Mouse (Mus musculus) heart, embryonic 12.5 days (tissue): ENCODE results near the gene Cyth1. TPM values are rescaled to one million over a fixed set of nuclear protein-coding genes. Genes with fewer than 3 reads are reported as not detected.

Experiments used
- ATAC-seq: fragments of 200-750 bp; cut with Nextera tagmentation; 2 replicates; pipeline ENCODE4 v1.8.0; 2017; ENCODE audit warnings: moderate TSS enrichment, moderate library complexity; ENCODE audit not compliant: insufficient number of reproducible peaks, low FRiP score
- H3K27ac ChIP-seq: fragments of 300-500 bp; sonication (generic); 2 replicates; pipeline ENCODE4 v1.5.1; 2016; ENCODE audit warnings: mild to moderate bottlenecking, moderate library complexity; ENCODE audit not compliant: poor library complexity, severe bottlenecking
- H3K27me3 ChIP-seq: fragments of 300-500 bp; sonication (generic); replicated peaks from 2 replicates; pipeline ENCODE4 v1.6.1; 2016; ENCODE audit warnings: mild to moderate bottlenecking, moderate library complexity
- H3K36me3 ChIP-seq: fragments of 300-500 bp; sonication (generic); 2 replicates; pipeline ENCODE4 v1.6.1; 2016; ENCODE audit warnings: mild to moderate bottlenecking, moderate library complexity
- H3K4me1 ChIP-seq: fragments of 300-500 bp; sonication (generic); replicated peaks from 2 replicates; pipeline ENCODE4 v1.6.1; 2016; ENCODE audit warnings: mild to moderate bottlenecking
- H3K4me2 ChIP-seq: fragments of 300-500 bp; sonication (generic); 2 replicates; pipeline ENCODE4 v1.6.1; 2016; ENCODE audit warnings: mild to moderate bottlenecking, moderate library complexity
- H3K4me3 ChIP-seq: fragments of 300-500 bp; sonication (generic); 2 replicates; pipeline ENCODE4 v1.5.1; 2016; ENCODE audit warnings: mild to moderate bottlenecking
- H3K9ac ChIP-seq: fragments of 300-500 bp; sonication (generic); 2 replicates; pipeline ENCODE4 v1.6.1; 2016; ENCODE audit warnings: mild to moderate bottlenecking, moderate library complexity
- H3K9me3 ChIP-seq: fragments of 300-500 bp; sonication (generic); replicated peaks from 2 replicates; pipeline ENCODE4 v1.6.1; 2016; ENCODE audit warnings: mild to moderate bottlenecking, moderate library complexity
- WGBS: fragments of 180-500 bp; shearing (Covaris S2); methylation state at CpG from one replicate; pipeline ENCODE4 v1.1.7; 2016; 5-methylcytosine and 5-hydroxymethylcytosine counted together
- polyA plus RNA-seq: library from polyadenylated mRNA; unstranded; fragments of >200 nt; fragmentation: Nextera tagmentation; extraction: Ambion mirVana; gene quantifications from 2 replicates; pipeline ENCODE4 v1.2.1, GENCODE M21; 2016

Cyth1 gene
- polyA plus RNA-seq, 1 experiment from 2014 or later: 21.1 TPM

- Histone ChIP-seq H3K27me3 (no peaks in the 10 kb centered on the region), H3K4me2 (no peak overlapping the region), H3K27ac (no peak overlapping the region), H3K9ac (no peak overlapping the region), H3K4me1 (peaks cover 52% of the 10 kb centered on the region), H3K9me3 (no peaks in the 10 kb centered on the region), H3K36me3 (peaks cover 74% of the 10 kb centered on the region), H3K4me3 (no peak overlapping the region)
- no peak for ATAC-seq
- 83% methylated on average over 5 of the region's 5 CpGs for WGBS
Measured at GRCm38 (mm10) chr11:118166626-118167025, 81.8 kb downstream of the Cyth1 start.

GRCm38 (mm10) chr11:118165681-118166080 is 82.7 kb downstream of the Cyth1 start:
- ATAC-seq: no peak
- peaks cover 58% of the 10 kb centered on the region for H3K4me1 ChIP-seq

DNA sequence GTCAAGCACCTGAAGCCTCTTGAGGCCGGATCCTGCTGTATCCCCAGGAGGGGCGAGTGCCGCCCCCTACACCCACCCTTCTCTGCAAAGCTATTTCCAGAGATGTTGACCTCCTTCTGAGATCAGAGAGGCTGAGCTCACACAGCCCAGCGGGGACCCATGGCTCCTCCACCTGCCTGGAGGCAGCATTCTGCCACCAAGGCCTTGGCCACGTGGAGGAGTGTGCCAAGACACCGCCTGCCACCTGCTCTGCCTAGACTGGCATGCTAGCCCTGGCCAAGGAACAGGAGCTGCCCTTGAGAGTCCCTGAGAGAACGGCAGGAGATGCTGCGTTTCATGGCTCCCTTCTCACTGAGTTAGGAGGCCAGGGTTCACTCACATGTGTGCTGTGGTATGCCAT is 83.8 kb downstream of the Cyth1 start:
- no peak overlapping the region for H3K27ac ChIP-seq
- H3K4me3 ChIP-seq: no peak overlapping the region
- H3K9ac ChIP-seq: peak overlapping the region; percentile 48
- WGBS: 70% methylated on average over 8 of the region's 8 CpGs
- H3K9me3 ChIP-seq: no peaks in the 10 kb centered on the region
- H3K4me2 ChIP-seq: no peak overlapping the region
- no peak for ATAC-seq
- H3K36me3 ChIP-seq: peaks cover 64% of the 10 kb centered on the region
- H3K27me3 ChIP-seq: no peaks in the 10 kb centered on the region
- peaks cover 70% of the 10 kb centered on the region for H3K4me1 ChIP-seq

More at GRCm38 (mm10) chr11:118165681-118166080, 82.7 kb downstream of the Cyth1 start:
- peak overlapping the region; percentile 48; the same call in 1 of the 2 replicates for H3K9ac ChIP-seq
- WGBS: 49% methylated on average over 11 of the region's 11 CpGs
- H3K4me3 ChIP-seq: no peak overlapping the region
- no peak overlapping the region for H3K4me2 ChIP-seq
- peak overlapping the region; percentile 32; the same call in 1 of the 2 replicates for H3K27ac ChIP-seq
- no peaks in the 10 kb centered on the region for H3K9me3 ChIP-seq
- H3K27me3 ChIP-seq: no peaks in the 10 kb centered on the region
- H3K36me3 ChIP-seq: peaks cover 72% of the 10 kb centered on the region

GRCm38 (mm10) chr11:118162245-118162644 is 86.1 kb downstream of the Cyth1 start:
- peaks cover 42% of the 10 kb centered on the region for H3K36me3 ChIP-seq
- H3K27me3 ChIP-seq: no peaks in the 10 kb centered on the region
- H3K4me3 ChIP-seq: no peak overlapping the region
- 43% methylated on average over 10 of the region's 10 CpGs for WGBS
- ATAC-seq: no peak
- H3K4me1 ChIP-seq: peaks cover 69% of the 10 kb centered on the region
- no peak overlapping the region for H3K9ac ChIP-seq
- peak overlapping the region; percentile 86; the same call in 1 of the 2 replicates for H3K27ac ChIP-seq
- H3K4me2 ChIP-seq: no peak overlapping the region
- H3K9me3 ChIP-seq: no peaks in the 10 kb centered on the region

GRCm38 (mm10) chr11:118161240-118161639 is 87.2 kb downstream of the Cyth1 start:
- ATAC-seq: 0 out of 2 replicates have a peak, but pooled peaks have one; percentile 39
- Histone ChIP-seq H3K36me3 (peaks cover 32% of the 10 kb centered on the region), H3K9me3 (peaks cover under 1% of the 10 kb centered on the region; the same call in 1 of the 2 replicates), H3K27me3 (no peaks in the 10 kb centered on the region), H3K4me2 (no peak overlapping the region), H3K9ac (peak overlapping the region; percentile 55), H3K4me1 (peaks cover 62% of the 10 kb centered on the region), H3K4me3 (no peak overlapping the region), H3K27ac (peak overlapping the region; percentile 86)
- 55% methylated on average over 6 of the region's 6 CpGs for WGBS

DNA sequence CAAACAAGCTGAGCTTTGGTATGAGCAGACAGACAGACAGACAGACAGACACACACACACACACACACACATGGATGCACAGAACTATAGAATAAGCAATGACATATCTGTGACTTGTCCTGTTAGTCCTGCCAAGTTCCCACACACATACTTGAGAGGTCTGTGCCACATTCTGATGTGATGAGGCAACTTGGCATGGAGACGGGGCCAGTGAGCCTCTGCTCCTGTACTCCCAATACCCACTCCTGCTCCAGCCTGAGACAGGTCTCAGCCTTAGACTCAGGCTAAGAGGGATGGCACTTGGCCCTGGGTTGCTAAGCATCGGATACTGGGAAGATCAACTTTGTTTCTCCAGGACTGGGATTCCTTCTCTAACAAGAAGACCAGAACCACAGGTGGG is 87.6 kb downstream of the Cyth1 start:
- ATAC-seq: 0 out of 2 replicates have a peak, but pooled peaks have one; percentile 57
- peaks cover 57% of the 10 kb centered on the region for H3K4me1 ChIP-seq
- peak overlapping the region; percentile 86 for H3K27ac ChIP-seq

DNA sequence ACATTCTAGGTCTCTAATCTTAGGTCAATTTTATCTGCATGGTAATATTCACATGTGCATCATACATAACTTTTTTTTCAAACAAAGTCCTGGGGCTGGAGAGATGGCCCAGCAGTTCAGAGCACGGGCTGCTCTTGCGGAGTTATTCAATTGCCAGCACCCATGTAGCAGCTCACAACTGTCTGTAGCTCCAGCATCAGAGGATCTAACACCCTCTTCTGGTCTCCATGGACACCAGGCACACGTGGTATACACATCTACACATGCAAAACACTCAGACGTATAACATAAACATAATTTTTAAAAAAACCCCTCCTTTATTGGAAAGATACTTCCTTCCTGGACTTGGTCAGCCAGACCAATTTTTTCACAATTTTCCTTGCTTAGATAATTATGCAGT is 89.6 kb downstream of the Cyth1 start:
- H3K27ac ChIP-seq: no peak overlapping the region
- H3K27me3 ChIP-seq: no peaks in the 10 kb centered on the region
- 68% methylated on average over 4 of the region's 4 CpGs for WGBS
- H3K4me2 ChIP-seq: no peak overlapping the region
- H3K36me3 ChIP-seq: peaks cover 10% of the 10 kb centered on the region
- H3K4me3 ChIP-seq: no peak overlapping the region
- peaks cover 5% of the 10 kb centered on the region; the same call in 1 of the 2 replicates for H3K9me3 ChIP-seq
- H3K4me1 ChIP-seq: peaks cover 47% of the 10 kb centered on the region
- H3K9ac ChIP-seq: no peak overlapping the region
- no peak for ATAC-seq

More for the DNA sequence above, 87.6 kb downstream of the Cyth1 start:
- Histone ChIP-seq H3K4me2 (no peak overlapping the region), H3K27me3 (no peaks in the 10 kb centered on the region), H3K9me3 (peaks cover 5% of the 10 kb centered on the region; the same call in 1 of the 2 replicates), H3K9ac (peak overlapping the region; percentile 55), H3K4me3 (no peak overlapping the region), H3K36me3 (peaks cover 28% of the 10 kb centered on the region)
- 51% methylated on average over 2 of the region's 2 CpGs for WGBS

DNA sequence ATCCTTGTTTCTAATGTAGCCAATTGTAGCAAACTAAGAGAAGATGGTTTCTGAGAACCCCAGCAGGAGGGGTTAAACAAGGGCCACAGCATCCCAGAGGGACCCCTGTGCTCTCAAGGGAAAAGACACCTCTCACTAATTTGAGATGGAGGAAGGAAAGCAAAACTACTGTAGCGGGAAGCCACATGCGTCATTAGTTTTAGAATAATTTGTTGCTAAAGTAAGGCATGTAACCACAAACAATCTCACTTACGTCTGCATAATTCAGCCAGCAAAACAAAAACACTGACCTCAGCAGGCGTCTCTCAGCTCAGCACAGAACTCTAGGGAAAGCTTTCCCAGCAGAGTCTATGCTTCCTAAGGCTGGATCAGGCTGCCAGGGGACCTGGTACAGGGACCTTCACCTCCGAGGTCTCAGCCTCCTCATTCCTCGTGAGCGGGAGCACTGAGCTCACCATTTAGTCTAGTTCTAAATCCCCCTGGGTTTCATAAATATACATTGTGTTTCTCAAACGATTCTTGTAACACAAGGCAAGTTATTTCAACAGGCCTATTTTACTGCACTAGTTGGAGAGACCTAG is 91.8 kb downstream of the Cyth1 start:
- Histone ChIP-seq H3K27me3 (no peaks in the 10 kb centered on the region), H3K4me3 (no peak overlapping the region), H3K4me1 (peaks cover 49% of the 10 kb centered on the region), H3K27ac (no peak overlapping the region), H3K9ac (no peak overlapping the region), H3K4me2 (no peak overlapping the region), H3K36me3 (no peaks in the 10 kb centered on the region), H3K9me3 (peaks cover 7% of the 10 kb centered on the region; the same call in 1 of the 2 replicates)
- ATAC-seq: no peak
- WGBS: 76% methylated on average over 8 of the region's 8 CpGs

DNA sequence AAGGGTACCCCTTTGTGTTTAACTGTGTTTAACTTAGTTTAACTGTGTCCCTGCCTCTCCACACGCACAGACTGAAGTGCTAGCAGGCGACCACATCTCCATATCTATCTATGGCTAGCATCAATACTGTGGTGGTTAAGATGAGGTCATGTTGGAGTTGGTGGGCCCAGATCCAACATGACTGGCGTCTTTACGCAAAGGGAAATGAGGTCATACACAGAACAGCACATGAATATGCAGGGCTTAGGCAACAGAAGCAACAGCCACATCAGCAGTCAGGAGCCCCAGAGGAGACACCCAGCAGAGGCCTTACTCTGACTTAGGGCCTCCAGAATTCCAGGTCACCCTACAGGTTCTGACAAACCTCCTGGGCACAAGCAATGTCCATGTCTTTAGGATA is 95.4 kb downstream of the Cyth1 start:
- H3K4me1 ChIP-seq: peaks cover 56% of the 10 kb centered on the region
- H3K9ac ChIP-seq: no peak overlapping the region
- H3K36me3 ChIP-seq: no peaks in the 10 kb centered on the region
- H3K27me3 ChIP-seq: no peaks in the 10 kb centered on the region
- no peak overlapping the region for H3K4me2 ChIP-seq
- ATAC-seq: no peak
- 69% methylated on average over 4 of the region's 4 CpGs for WGBS
- no peak overlapping the region for H3K4me3 ChIP-seq
- peaks cover 8% of the 10 kb centered on the region; the same call in 1 of the 2 replicates for H3K9me3 ChIP-seq
- peak overlapping the region; percentile 18; the same call in 1 of the 2 replicates for H3K27ac ChIP-seq

GRCm38 (mm10) chr11:118151423-118152180 is 96.8 kb downstream of the Cyth1 start:
- H3K9me3 ChIP-seq: peaks cover 8% of the 10 kb centered on the region; the same call in 1 of the 2 replicates
- ATAC-seq: no peak
- no peak overlapping the region for H3K4me2 ChIP-seq
- no peak overlapping the region for H3K9ac ChIP-seq
- H3K27ac ChIP-seq: peak overlapping the region; percentile 80
- H3K36me3 ChIP-seq: no peaks in the 10 kb centered on the region
- WGBS: 69% methylated on average over 5 of the region's 5 CpGs
- peaks cover 47% of the 10 kb centered on the region for H3K4me1 ChIP-seq
- H3K27me3 ChIP-seq: no peaks in the 10 kb centered on the region
- H3K4me3 ChIP-seq: no peak overlapping the region

GRCm38 (mm10) chr11:118150115-118150701 is 98.2 kb downstream of the Cyth1 start:
- no peak overlapping the region for H3K9ac ChIP-seq
- peak overlapping the region; percentile 80 for H3K27ac ChIP-seq
- no peaks in the 10 kb centered on the region for H3K36me3 ChIP-seq
- 0 out of 2 replicates have a peak, but pooled peaks cover 3% of the 10 kb centered on the region for H3K9me3 ChIP-seq
- no peaks in the 10 kb centered on the region for H3K27me3 ChIP-seq
- WGBS: 41% methylated on average over 9 of the region's 9 CpGs
- peaks cover 47% of the 10 kb centered on the region for H3K4me1 ChIP-seq
- peak overlapping the region; percentile 24 for H3K4me2 ChIP-seq
- H3K4me3 ChIP-seq: no peak overlapping the region
- ATAC-seq: no peak
